Mouse (Mus musculus): ENCODE data around the gene Homer3.
A peak's percentile ranks its signal among the peaks of the same experiment; 100 is the strongest.

The Homer3 gene

GRCm38 (mm10) chr8:70331526-70331925 is 48.9 kb downstream of the Homer3 start:
- DNase-seq (ENCODE audit: low read depth, low spot score) = no peak

GRCm38 (mm10) chr8:70332070-70332877 is 49.6 kb downstream of the Homer3 start:
- peak; percentile 73 for DNase-seq (ENCODE audit: low read depth, low spot score)

- DNase-seq (ENCODE audit: low read depth, low spot score) = no peak
Observed at GRCm38 (mm10) chr8:70332878-70333202, 50.2 kb downstream of the Homer3 start.

GRCm38 (mm10) chr8:70338931-70339330 is 56.3 kb downstream of the Homer3 start:
- no peak for DNase-seq (ENCODE audit: low read depth, low spot score)

- no peak for DNase-seq (ENCODE audit: low read depth, low spot score)
Observed at GRCm38 (mm10) chr8:70340659-70341058, 58.0 kb downstream of the Homer3 start.

GRCm38 (mm10) chr8:70342007-70342406 is 59.4 kb downstream of the Homer3 start:
- DNase-seq (ENCODE audit: low read depth, low spot score) = no peak

GRCm38 (mm10) chr8:70343076-70343475 is 60.4 kb downstream of the Homer3 start:
- DNase-seq (ENCODE audit: low read depth, low spot score) = no peak

GRCm38 (mm10) chr8:70343696-70344095 is 61.1 kb downstream of the Homer3 start:
- peak; percentile 75 for DNase-seq (ENCODE audit: low read depth, low spot score)

Measured in ES-CJ7 (cell line).